26 mouse cellular contexts compared by ENCODE assay signal in genomic region chr10:76840566-76840965, GRCm38 (mm10).
DNase-seq lines count a peak whose midpoint lies in the region; ATAC-seq and TF ChIP-seq lines count a peak whose summit lies in the region.
"Had no signal": no experiment of that assay in that cellular context is flagged by ENCODE, and none has a peak within 500 bp of the region (broad histone marks: within the 10 kb centered on the region; RNA-seq: fewer than 3 reads in every experiment).

No protein-coding gene starts in this region.

- DNase-seq in brain, embryonic 14.5 days (ENCODE audit: low read depth), result peak; percentile 11
- DNase-seq in kidney, postnatal 36 days, result peak; percentile 48 to 52
- DNase-seq in layer of hippocampus, postnatal 10 days (ENCODE audit: low spot score in 2 of 2), result no peak
- no peak for DNase-seq in cerebellum, postnatal 25 days
- no peak for DNase-seq in left cerebral cortex, adult 11 months (ENCODE audit: low spot score)
- DNase-seq: adrenal gland, adult 8-10 months; cerebellum, adult 18-20 months; embryo, embryonic 11 days; gastrocnemius, postnatal 10 days; layer of hippocampus, postnatal 36 days; lung, embryonic 14.5 days; retina, postnatal 1 day; right cerebral cortex, postnatal 4 days; thymus, adult 18-20 months; thymus, postnatal 36 days had no signal

- no peak overlapping the region for H3K27ac ChIP-seq in intestine, embryonic 15.5 days
- 0 out of 2 replicates have a peak overlapping the region, but pooled peaks have one; percentile 37 for H3K27ac ChIP-seq in kidney, embryonic 14.5 days (ENCODE audit: low read depth, low read length)
- H3K27ac ChIP-seq: embryonic facial prominence, embryonic 13.5 days; forebrain, embryonic 13.5 days; hindbrain, embryonic 13.5 days; layer of hippocampus, adult 2 months; liver, embryonic 14.5 days; midbrain, embryonic 12.5 days had no signal

- 63% methylated on average over 5 of the region's 5 CpGs for WGBS in intestine, embryonic 15.5 days
- WGBS in kidney, embryonic 14.5 days, result 62% methylated on average over 5 of the region's 5 CpGs

- TF ChIP-seq POLR2A in brain, embryonic 14.5 days (IDR thresholded peaks at IDR 0.05; ENCODE audit: borderline replicate concordance, extremely low read depth, insufficient read depth, insufficient read length, poor library complexity, severe bottlenecking), result no peak

- no peaks in the 10 kb centered on the region for H3K9me3 ChIP-seq in intestine, embryonic 15.5 days
- no peaks in the 10 kb centered on the region for H3K9me3 ChIP-seq in kidney, embryonic 14.5 days (ENCODE audit: control insufficient read depth, low read length)
- H3K9me3 ChIP-seq: embryonic facial prominence, embryonic 13.5 days; forebrain, embryonic 13.5 days; hindbrain, embryonic 13.5 days; midbrain, embryonic 12.5 days had no signal

- peak; percentile 49 for ATAC-seq in intestine, embryonic 15.5 days
- no peak for ATAC-seq in kidney, embryonic 14.5 days (ENCODE audit: low FRiP score, low TSS enrichment)
- ATAC-seq: activated CD4-positive, CD25-positive, alpha-beta regulatory T cell, adult 4 months; forebrain, embryonic 13.5 days; inflammation-experienced regulatory T-cells, adult 6 months had no signal

- H3K9ac ChIP-seq in intestine, embryonic 15.5 days, result no peak overlapping the region
- H3K9ac ChIP-seq in kidney, embryonic 14.5 days (ENCODE audit: low read depth, low read length), result no peak overlapping the region
- H3K9ac ChIP-seq: embryonic facial prominence, embryonic 13.5 days; forebrain, embryonic 13.5 days; hindbrain, embryonic 13.5 days; liver, embryonic 14.5 days; lung, embryonic 14.5 days; midbrain, embryonic 12.5 days had no signal

- no peaks in the 10 kb centered on the region for H3K36me3 ChIP-seq in intestine, embryonic 15.5 days
- no peaks in the 10 kb centered on the region for H3K36me3 ChIP-seq in kidney, embryonic 14.5 days (ENCODE audit: control insufficient read depth, insufficient read depth, low read length)
- H3K36me3 ChIP-seq: embryonic facial prominence, embryonic 13.5 days; hindbrain, embryonic 13.5 days; midbrain, embryonic 12.5 days had no signal

- H3K27me3 ChIP-seq in intestine, embryonic 15.5 days (replicated peaks), result no peaks in the 10 kb centered on the region
- no peaks in the 10 kb centered on the region for H3K27me3 ChIP-seq in kidney, embryonic 14.5 days (ENCODE audit: control insufficient read depth, insufficient read depth, low read length)
- H3K27me3 ChIP-seq: embryonic facial prominence, embryonic 13.5 days; forebrain, embryonic 13.5 days; hindbrain, embryonic 13.5 days; midbrain, embryonic 12.5 days had no signal

- TF ChIP-seq CTCF in brain, embryonic 14.5 days (IDR thresholded peaks at IDR 0.05; ENCODE audit: borderline replicate concordance, extremely low read depth, insufficient read depth, insufficient read length), result no peak

- H3K4me2 ChIP-seq in intestine, embryonic 15.5 days (replicated peaks), result no peak overlapping the region
- H3K4me2 ChIP-seq in kidney, embryonic 14.5 days (replicated peaks; ENCODE audit: low read depth, low read length), result no peak overlapping the region
- H3K4me2 ChIP-seq: embryonic facial prominence, embryonic 13.5 days; forebrain, embryonic 13.5 days; hindbrain, embryonic 13.5 days; lung, embryonic 14.5 days; midbrain, embryonic 12.5 days had no signal

- no peaks in the 10 kb centered on the region for H3K4me1 ChIP-seq in intestine, embryonic 15.5 days (replicated peaks)
- H3K4me1 ChIP-seq in kidney, embryonic 14.5 days (ENCODE audit: control insufficient read depth, insufficient read depth, low read length), result no peaks in the 10 kb centered on the region
- H3K4me1 ChIP-seq: midbrain, embryonic 12.5 days had no signal

- H3K4me3 ChIP-seq in intestine, embryonic 15.5 days (replicated peaks), result no peak overlapping the region
- H3K4me3 ChIP-seq in kidney, embryonic 14.5 days (ENCODE audit: low read length), result no peak overlapping the region
- H3K4me3 ChIP-seq: embryonic facial prominence, embryonic 13.5 days; erythroblast, embryonic 14.5 days; forebrain, embryonic 13.5 days; hindbrain, embryonic 13.5 days; layer of hippocampus, adult 2 months; midbrain, embryonic 12.5 days had no signal

Comparison
In these comparisons a context has a peak if more than half of its experiments do, and no peak if none do; other contexts are left out.
1. DNase-seq: peak in brain, embryonic 14.5 days (single experiment) and kidney, postnatal 36 days (2 of 2); none in layer of hippocampus, postnatal 10 days (0 of 2), cerebellum, postnatal 25 days (0 of 2) and left cerebral cortex, adult 11 months (single experiment).